Comparison of ENCODE assay signal across 8 mouse cellular contexts in genomic region chr12:79097106-79097752, GRCm38 (mm10). TPM values are rescaled to one million over a fixed set of nuclear protein-coding genes. Genes with fewer than 3 reads are reported as not detected.
DNase-seq lines count a peak whose midpoint lies in the region; ATAC-seq and TF ChIP-seq lines count a peak whose summit lies in the region.

No protein-coding gene starts in this region.

- H3K36me3 ChIP-seq in kidney, embryonic 16.5 days (ENCODE audit: insufficient read depth, low read length): no peaks in the 10 kb centered on the region
- H3K36me3 ChIP-seq in ES-E14 (ENCODE audit: control insufficient read depth, insufficient read depth, low read length, poor library complexity, severe bottlenecking): no peaks in the 10 kb centered on the region

- no peak for ATAC-seq in kidney, embryonic 16.5 days (ENCODE audit: low FRiP score, low TSS enrichment)

- 68% methylated on average over 3 of the region's 3 CpGs for whole genome bisulfite sequencing in kidney, embryonic 16.5 days

- no peak overlapping the region for H3K4me3 ChIP-seq in kidney, embryonic 16.5 days (ENCODE audit: low read length)
- no peak overlapping the region for H3K4me3 ChIP-seq in ES-E14 (ENCODE audit: insufficient read depth in 1 of 2, low read depth in 1 of 2, low read length in 2 of 2, poor library complexity in 1 of 2, severe bottlenecking in 1 of 2)

- H3K9me3 ChIP-seq in kidney, embryonic 16.5 days (ENCODE audit: low read length): no peaks in the 10 kb centered on the region
- H3K9me3 ChIP-seq in ES-E14 (ENCODE audit: control insufficient read depth, insufficient read depth, low read depth, low read length): no peaks in the 10 kb centered on the region

- H3K9ac ChIP-seq in kidney, embryonic 16.5 days (replicated peaks; ENCODE audit: low read length): no peak overlapping the region
- H3K9ac ChIP-seq in ES-E14 (ENCODE audit: insufficient read depth, low read depth, low read length, poor library complexity, severe bottlenecking): no peak overlapping the region

- H3K4me1 ChIP-seq in kidney, embryonic 16.5 days (ENCODE audit: insufficient read depth, low read length): no peaks in the 10 kb centered on the region
- no peaks in the 10 kb centered on the region for H3K4me1 ChIP-seq in ES-E14 (ENCODE audit: control insufficient read depth in 2 of 2, insufficient read depth in 2 of 2, low read length in 2 of 2, poor library complexity in 1 of 2)

- in situ Hi-C loops in ES-E14 (cut with MboI; ENCODE audit: low sequenced_read_pairs in 2 of 2, unreplicated experiment in 2 of 2): loop anchor here in 1 of 2 experiments (5.0 to 10.0 kb wide), 2 partner anchors 72 to 175 kb away; partner anchors contain the start of gene Plekhh1

- DNase-seq in kidney, postnatal 10 days: peak; percentile 57
- DNase-seq in CD4-positive helper T cell, adult 2 months (ENCODE audit: low read depth, low spot score): peak; percentile 53
- DNase-seq in ES-E14 (ENCODE audit: low read depth, low spot score): peak; percentile 40
- peak; percentile 63 to 76 for DNase-seq in cerebellum, postnatal 10 days
- DNase-seq in kidney, postnatal 36 days: peak; percentile 37 to 61
- DNase-seq in retina, embryonic 14.5 days (ENCODE audit: low spot score): peak; percentile 79
- DNase-seq in urinary bladder, adult 2 months (ENCODE audit: low spot score): no peak

- H3K27ac ChIP-seq in kidney, embryonic 16.5 days (ENCODE audit: low read length): no peak overlapping the region
- no peak overlapping the region for H3K27ac ChIP-seq in ES-E14 (ENCODE audit: insufficient read depth, low read depth, low read length, poor library complexity, severe bottlenecking)

- H3K27me3 ChIP-seq in kidney, embryonic 16.5 days (ENCODE audit: insufficient read depth, low read length): no peaks in the 10 kb centered on the region

- no peak overlapping the region for H3K4me2 ChIP-seq in kidney, embryonic 16.5 days (replicated peaks; ENCODE audit: low read depth, low read length)

TF ChIP-seq in ES-E14, 5 proteins besides CTCF, POLR2A, EP300 and RAD21:
- TF ChIP-seq CHD2 (IDR thresholded peaks at IDR 0.05; ENCODE audit: low read depth, low read length) (no peak), MAFK (IDR thresholded peaks at IDR 0.05; ENCODE audit: insufficient read depth, low read depth, low read length) (no peak), HCFC1 (IDR thresholded peaks at IDR 0.05; ENCODE audit: borderline replicate concordance, insufficient read depth, low read length) (no peak), ZC3H11A (IDR thresholded peaks at IDR 0.05; ENCODE audit: borderline replicate concordance, low read depth, low read length) (peak; percentile 95)

RNA-seq across cellular contexts. Expression of gene Pigh, which starts 7.8 kb away (rescaled TPM):
- 35.6 and 36.6 TPM in 2 replicates for polyA plus RNA-seq in kidney, embryonic 16.5 days (2015; fragmentation: Nextera tagmentation; extraction: Ambion mirVana)
- 14.8 and 17.0 TPM in 2 replicates for total RNA-seq in ES-E14 (2012; rRNA removed)
- polyA plus RNA-seq in urinary bladder, adult 2 months (2012; rRNA removed): 36.5 and 47.7 TPM in 2 replicates

RNA-seq across cellular contexts. Expression of gene Arg2, which starts 33.3 kb away (rescaled TPM):
- polyA plus RNA-seq in kidney, embryonic 16.5 days (2015; fragmentation: Nextera tagmentation; extraction: Ambion mirVana): 17.6 and 17.9 TPM in 2 replicates
- total RNA-seq in ES-E14 (2012; rRNA removed): 4.0 and 5.3 TPM in 2 replicates
- 18.9 and 24.4 TPM in 2 replicates for polyA plus RNA-seq in urinary bladder, adult 2 months (2012; rRNA removed)
